Mouse (Mus musculus) kidney, embryonic 15.5 days (tissue): ENCODE results near the gene Tbl2. TPM values are rescaled to one million over a fixed set of nuclear protein-coding genes. Genes with fewer than 3 reads are reported as not detected.

Experiments used
- ATAC-seq: fragments of 200-750 bp; cut with Nextera tagmentation; replicated peaks from 2 replicates; pipeline ENCODE4 v1.8.0; 2017; ENCODE audit warnings: moderate TSS enrichment; ENCODE audit not compliant: low FRiP score
- H3K27ac ChIP-seq: fragments of 300-500 bp; sonication (generic); 2 replicates; pipeline ENCODE4 v1.5.1; 2015; ENCODE audit warnings: mild to moderate bottlenecking, inconsistent platforms
- H3K27me3 ChIP-seq: fragments of 300-500 bp; sonication (generic); 2 replicates; pipeline ENCODE4 v1.6.1; 2015; ENCODE audit warnings: inconsistent platforms
- H3K36me3 ChIP-seq: fragments of 300-500 bp; sonication (generic); 2 replicates; pipeline ENCODE4 v1.6.1; 2015; ENCODE audit warnings: inconsistent platforms
- H3K4me1 ChIP-seq: fragments of 300-500 bp; sonication (generic); 2 replicates; pipeline ENCODE4 v1.6.1; 2015; ENCODE audit warnings: inconsistent platforms
- H3K4me2 ChIP-seq: fragments of 300-500 bp; sonication (generic); 2 replicates; pipeline ENCODE4 v1.6.1; 2015; ENCODE audit warnings: moderate library complexity, mild to moderate bottlenecking, inconsistent platforms
- H3K4me3 ChIP-seq: fragments of 300-500 bp; sonication (generic); replicated peaks from 2 replicates; pipeline ENCODE4 v1.5.1; 2015; ENCODE audit warnings: mild to moderate bottlenecking, inconsistent platforms
- H3K9ac ChIP-seq: fragments of 300-500 bp; sonication (generic); 2 replicates; pipeline ENCODE4 v1.6.1; 2015; ENCODE audit warnings: mild to moderate bottlenecking, inconsistent platforms
- H3K9me3 ChIP-seq: fragments of 300-500 bp; sonication (generic); replicated peaks from 2 replicates; pipeline ENCODE4 v1.6.1; 2016; ENCODE audit warnings: inconsistent platforms
- WGBS: fragments of 180-500 bp; shearing (Covaris S2); methylation state at CpG from one replicate; pipeline ENCODE4 v1.1.7; 2015; ENCODE audit warnings: mixed read lengths; 5-methylcytosine and 5-hydroxymethylcytosine counted together
- polyA plus RNA-seq: library from polyadenylated mRNA; unstranded; fragments of >200 nt; fragmentation: Nextera tagmentation; extraction: Ambion mirVana; gene quantifications from 2 replicates; pipeline ENCODE4 v1.2.1, GENCODE M21; 2015

The Tbl2 gene
- polyA plus RNA-seq, 1 experiment from 2014 or later = 25.5 TPM

DNA sequence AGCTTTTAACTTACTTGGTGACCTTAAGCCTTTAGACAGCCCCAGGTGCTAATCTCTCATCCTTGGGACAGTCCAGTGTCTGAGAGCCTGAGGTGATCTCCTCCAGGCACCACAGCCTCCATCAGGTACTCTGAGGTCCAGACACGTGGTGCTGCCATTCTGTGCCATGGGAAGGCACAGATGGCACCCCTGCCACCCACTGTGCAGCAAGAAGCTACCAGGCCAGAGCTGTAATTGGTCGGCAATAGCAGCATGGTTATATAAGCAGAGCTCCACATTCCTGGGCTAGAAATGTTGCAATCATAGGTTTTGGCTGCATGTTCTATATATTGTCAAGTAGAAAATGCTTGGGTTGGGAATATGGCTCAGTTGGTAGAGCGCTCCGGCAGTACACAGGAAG is 29.5 kb downstream of the Tbl2 start:
- H3K9ac ChIP-seq = no peak overlapping the region
- H3K36me3 ChIP-seq = peaks cover 90% of the 10 kb centered on the region
- ATAC-seq = no peak
- no peak overlapping the region for H3K4me3 ChIP-seq
- no peaks in the 10 kb centered on the region for H3K9me3 ChIP-seq
- no peaks in the 10 kb centered on the region for H3K4me1 ChIP-seq
- H3K4me2 ChIP-seq = no peak overlapping the region
- no peak overlapping the region for H3K27ac ChIP-seq
- WGBS = 93% methylated on average over 4 of the region's 4 CpGs
- H3K27me3 ChIP-seq = no peaks in the 10 kb centered on the region

DNA sequence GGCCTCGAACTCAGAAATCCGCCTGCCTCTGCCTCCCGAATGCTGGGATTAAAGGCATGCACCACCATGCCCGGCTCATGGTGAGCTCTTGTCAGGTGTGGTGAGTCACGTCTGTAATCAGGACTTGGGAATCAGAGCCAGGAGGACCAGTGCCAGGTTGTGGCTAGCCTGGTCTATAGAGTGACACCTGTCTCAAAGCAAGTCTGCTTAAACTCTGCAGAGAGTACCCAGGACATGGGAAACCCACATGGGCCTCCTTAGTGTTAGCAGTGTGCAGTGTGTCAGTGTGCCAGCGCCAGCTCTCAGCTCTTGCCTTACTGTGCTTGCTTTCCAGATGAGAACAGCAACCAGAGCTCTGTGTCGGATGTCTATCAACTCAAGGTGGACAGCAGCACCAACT is 30.2 kb downstream of the Tbl2 start:
- Histone ChIP-seq H3K27ac (no peak overlapping the region), H3K9ac (no peak overlapping the region), H3K27me3 (no peaks in the 10 kb centered on the region), H3K9me3 (no peaks in the 10 kb centered on the region; the same call in 1 of the 2 replicates), H3K4me2 (no peak overlapping the region), H3K4me1 (no peaks in the 10 kb centered on the region), H3K36me3 (peaks cover 84% of the 10 kb centered on the region), H3K4me3 (no peak overlapping the region)
- ATAC-seq = no peak
- WGBS = 91% methylated on average over 7 of the region's 7 CpGs

DNA sequence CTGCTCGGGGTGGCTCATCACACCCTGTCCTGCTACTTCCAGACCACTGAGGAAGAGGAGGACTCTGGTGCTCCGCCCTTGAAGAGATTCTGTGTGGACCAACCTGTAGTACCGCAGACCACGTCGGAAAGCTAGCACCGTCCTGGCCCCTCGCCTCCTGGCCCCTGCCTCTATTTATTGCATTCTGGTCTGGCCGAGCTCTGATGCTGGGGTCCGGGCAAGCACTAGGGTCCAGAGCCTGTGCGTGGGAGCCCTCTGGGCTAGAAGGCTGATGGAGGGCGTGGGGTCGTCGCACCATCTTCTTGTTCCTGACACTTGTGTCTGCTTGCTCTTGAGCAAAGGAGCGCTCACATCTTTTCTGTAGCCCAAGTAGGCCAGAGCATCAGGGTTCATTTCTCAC is 31.3 kb downstream of the Tbl2 start:
- H3K4me3 ChIP-seq = no peak overlapping the region
- H3K9ac ChIP-seq = no peak overlapping the region
- ATAC-seq = no peak
- H3K4me2 ChIP-seq = no peak overlapping the region
- H3K27ac ChIP-seq = no peak overlapping the region
- H3K9me3 ChIP-seq = no peaks in the 10 kb centered on the region; the same call in 1 of the 2 replicates
- no peaks in the 10 kb centered on the region for H3K27me3 ChIP-seq
- 95% methylated on average over 14 of the region's 14 CpGs for WGBS
- peaks cover 75% of the 10 kb centered on the region for H3K36me3 ChIP-seq
- H3K4me1 ChIP-seq = 0 out of 2 replicates have a peak, but pooled peaks cover 2% of the 10 kb centered on the region

DNA sequence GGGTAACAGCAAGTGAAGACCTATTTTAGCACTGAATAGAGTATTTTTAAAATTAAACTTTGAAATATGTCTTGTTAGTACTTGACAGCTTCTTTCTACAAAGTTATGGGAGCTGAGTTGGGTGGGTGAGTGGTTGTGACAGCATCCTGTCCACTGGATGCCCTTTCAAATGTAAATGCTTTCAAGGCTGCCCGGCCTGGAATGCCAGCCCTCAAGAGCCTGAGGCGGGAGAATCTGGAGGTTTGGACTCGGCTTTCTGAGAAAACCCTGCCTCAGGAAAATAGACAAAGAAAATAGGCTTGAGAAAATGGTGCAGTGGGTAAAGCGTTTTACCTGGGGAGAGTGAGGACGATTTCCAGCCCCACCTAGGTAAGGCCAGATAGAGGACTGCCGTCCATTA is 32.3 kb downstream of the Tbl2 start:
- Histone ChIP-seq H3K4me1 (peaks cover 6% of the 10 kb centered on the region), H3K9ac (no peak overlapping the region), H3K27me3 (no peaks in the 10 kb centered on the region), H3K4me2 (no peak overlapping the region), H3K27ac (no peak overlapping the region), H3K9me3 (no peaks in the 10 kb centered on the region; the same call in 1 of the 2 replicates), H3K4me3 (no peak overlapping the region), H3K36me3 (peaks cover 65% of the 10 kb centered on the region)
- WGBS = 83% methylated on average over 6 of the region's 6 CpGs
- no peak for ATAC-seq

DNA sequence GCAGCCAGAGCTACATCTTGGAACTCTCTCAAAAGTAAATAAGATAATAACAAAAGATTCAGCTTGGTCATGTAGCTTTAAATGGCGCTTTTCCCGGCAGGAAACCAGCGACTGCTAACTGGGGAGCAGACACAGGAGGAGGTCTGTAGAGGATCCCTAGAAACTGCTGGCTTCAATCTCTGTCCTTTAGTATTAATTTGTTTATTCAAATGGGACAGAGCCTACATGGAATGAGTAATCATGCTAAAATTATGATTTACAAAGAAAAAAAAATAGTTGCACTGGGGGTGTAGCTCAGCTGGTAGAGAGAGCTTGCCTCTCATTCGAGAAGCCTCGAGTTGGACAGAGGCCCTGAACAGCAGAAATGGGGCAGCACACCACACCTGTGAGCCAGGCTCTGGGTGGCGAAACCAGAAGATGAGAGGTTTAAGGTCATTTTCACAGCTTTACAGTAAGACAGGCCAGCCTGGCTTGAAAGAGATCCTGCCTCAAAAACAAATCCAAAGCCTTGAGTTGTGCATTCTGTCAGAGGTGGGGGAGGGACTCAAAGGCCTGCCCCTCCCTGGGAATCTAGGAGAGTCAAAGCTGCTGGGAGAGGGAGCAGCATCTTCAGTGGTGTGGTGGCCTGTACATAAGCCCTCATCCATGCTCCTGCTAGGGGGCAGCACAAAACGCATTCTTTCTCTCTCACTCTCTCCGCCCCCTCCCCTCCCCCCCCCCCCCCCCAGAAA is 33.8 kb downstream of the Tbl2 start:
- Histone ChIP-seq H3K27ac (peak overlapping the region; percentile 56), H3K9me3 (no peaks in the 10 kb centered on the region; the same call in 1 of the 2 replicates), H3K9ac (no peak overlapping the region), H3K36me3 (peaks cover 50% of the 10 kb centered on the region), H3K4me3 (no peak overlapping the region), H3K4me2 (no peak overlapping the region), H3K4me1 (peaks cover 6% of the 10 kb centered on the region), H3K27me3 (no peaks in the 10 kb centered on the region)
- WGBS = 67% methylated on average over 8 of the region's 8 CpGs
- no peak for ATAC-seq

DNA sequence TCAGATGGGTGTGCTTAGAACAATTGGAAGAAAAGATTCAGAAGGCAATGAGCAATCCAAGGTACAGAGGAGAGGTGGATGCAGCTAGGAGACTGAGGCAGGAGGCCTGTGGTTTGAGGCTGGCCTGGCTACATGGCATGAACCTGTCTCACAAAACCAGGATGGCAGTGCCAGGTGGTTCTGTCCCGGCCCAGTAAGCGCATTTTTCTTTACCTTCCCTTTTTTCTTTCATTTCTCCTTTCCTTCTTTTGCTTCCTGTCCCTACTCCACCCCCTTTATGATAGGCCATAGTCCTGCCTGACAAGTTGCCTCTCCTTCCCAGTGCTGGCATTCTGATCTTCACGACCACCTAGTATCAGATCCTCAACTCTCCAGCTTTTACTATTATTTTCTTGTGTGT is 35.6 kb downstream of the Tbl2 start:
- Histone ChIP-seq H3K4me1 (peaks cover 21% of the 10 kb centered on the region), H3K9ac (no peak overlapping the region), H3K27me3 (no peaks in the 10 kb centered on the region), H3K27ac (no peak overlapping the region), H3K36me3 (peaks cover 40% of the 10 kb centered on the region), H3K9me3 (no peaks in the 10 kb centered on the region; the same call in 1 of the 2 replicates), H3K4me3 (no peak overlapping the region), H3K4me2 (no peak overlapping the region)
- WGBS = 95% methylated on average over 3 of the region's 3 CpGs
- no peak for ATAC-seq

DNA sequence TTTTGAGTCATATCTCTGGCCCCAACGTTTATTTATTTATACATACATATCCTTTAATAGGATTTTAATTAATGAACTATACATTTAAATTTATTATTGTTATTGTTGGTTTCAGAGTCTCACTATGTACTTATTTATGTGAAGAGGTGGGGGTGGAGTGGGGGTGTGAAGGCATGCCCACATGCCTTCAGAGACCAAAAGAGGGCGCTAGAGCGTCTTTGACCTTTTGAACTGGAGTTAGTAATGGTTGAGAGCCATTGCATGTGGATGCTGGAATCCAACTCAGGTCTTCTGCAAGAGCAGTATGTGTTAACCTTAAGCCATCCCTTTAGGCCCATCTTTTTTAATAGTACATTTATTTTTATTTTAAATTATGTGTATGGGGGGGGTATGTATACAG is 36.1 kb downstream of the Tbl2 start:
- Histone ChIP-seq H3K27ac (0 out of 2 replicates have a peak overlapping the region, but pooled peaks have one; percentile 98), H3K9me3 (no peaks in the 10 kb centered on the region; the same call in 1 of the 2 replicates), H3K4me1 (peaks cover 23% of the 10 kb centered on the region), H3K9ac (no peak overlapping the region), H3K4me3 (no peak overlapping the region), H3K36me3 (peaks cover 39% of the 10 kb centered on the region), H3K27me3 (no peaks in the 10 kb centered on the region), H3K4me2 (no peak overlapping the region)
- WGBS = 40% methylated on average over 3 of the region's 3 CpGs
- ATAC-seq = no peak

DNA sequence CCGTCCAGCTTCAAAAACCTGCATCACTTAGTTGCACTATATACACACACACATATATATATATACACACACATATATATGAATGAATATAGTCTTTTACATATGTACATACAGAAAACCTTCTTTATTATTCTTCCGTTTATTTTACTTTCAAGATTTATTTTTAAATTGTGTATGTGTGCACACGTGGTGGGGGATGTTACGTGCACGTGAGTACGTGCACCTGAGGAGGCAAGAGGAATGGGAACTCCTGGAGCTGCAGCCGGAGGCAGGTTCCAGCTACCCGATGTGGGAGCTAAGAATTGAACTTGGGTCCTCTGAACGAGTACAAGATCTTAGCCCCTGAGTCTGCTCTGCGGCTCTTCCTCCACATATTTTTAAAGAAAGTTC is 36.8 kb downstream of the Tbl2 start:
- Histone ChIP-seq H3K4me1 (peaks cover 23% of the 10 kb centered on the region), H3K27me3 (no peaks in the 10 kb centered on the region), H3K27ac (peak overlapping the region; percentile 98), H3K4me3 (peak overlapping the region; percentile 100), H3K4me2 (peak overlapping the region; percentile 71), H3K36me3 (peaks cover 37% of the 10 kb centered on the region), H3K9ac (peak overlapping the region; percentile 98), H3K9me3 (no peaks in the 10 kb centered on the region; the same call in 1 of the 2 replicates)
- 24% methylated on average over 10 of the region's 10 CpGs for WGBS
- ATAC-seq = peak; percentile 1; the same call in 1 of the 2 replicates

DNA sequence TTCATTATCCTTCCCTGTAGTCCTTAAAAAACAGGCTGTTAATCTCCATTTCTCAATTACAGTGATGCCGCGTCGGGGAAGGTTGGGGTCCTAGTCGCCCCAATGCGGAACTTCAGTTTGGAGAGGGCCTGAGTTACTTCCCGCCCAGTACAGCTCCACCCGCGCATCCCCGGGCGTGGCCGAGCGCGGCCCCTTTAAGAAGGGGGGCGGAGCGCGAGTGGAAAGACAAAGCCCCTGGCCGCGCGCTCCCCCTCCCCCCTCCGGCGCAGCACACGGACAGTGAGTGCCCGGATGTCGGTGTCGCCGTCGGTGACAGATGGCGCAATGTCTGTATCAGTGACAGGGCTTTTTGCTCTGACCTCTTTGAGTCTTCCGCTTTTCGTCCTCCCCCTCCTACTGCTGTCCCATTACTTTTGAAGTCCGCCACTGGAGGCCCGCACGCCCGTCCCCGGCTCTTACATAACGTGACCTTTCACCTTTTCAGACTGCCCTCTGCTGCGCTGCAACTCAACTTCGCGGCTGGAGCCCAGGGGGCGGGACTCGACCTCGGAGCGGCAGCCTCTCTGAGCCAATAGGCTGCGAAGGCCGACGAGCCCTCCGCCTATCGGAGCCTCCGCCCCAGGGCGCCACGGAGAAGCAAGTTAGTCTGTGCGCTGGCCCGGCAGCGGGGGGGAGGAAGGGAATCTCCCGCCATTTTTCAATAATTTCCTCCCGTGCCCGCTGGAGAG is 37.3 kb downstream of the Tbl2 start, which contains the start of gene Baz1b:
Baz1b (plus strand) TSS at position 644 of the 728 bp plus-strand sequence.
- peak within 1 kb of the TSS; percentile 98 for H3K27ac ChIP-seq
- H3K9ac ChIP-seq = peak within 1 kb of the TSS; percentile 98

DNA sequence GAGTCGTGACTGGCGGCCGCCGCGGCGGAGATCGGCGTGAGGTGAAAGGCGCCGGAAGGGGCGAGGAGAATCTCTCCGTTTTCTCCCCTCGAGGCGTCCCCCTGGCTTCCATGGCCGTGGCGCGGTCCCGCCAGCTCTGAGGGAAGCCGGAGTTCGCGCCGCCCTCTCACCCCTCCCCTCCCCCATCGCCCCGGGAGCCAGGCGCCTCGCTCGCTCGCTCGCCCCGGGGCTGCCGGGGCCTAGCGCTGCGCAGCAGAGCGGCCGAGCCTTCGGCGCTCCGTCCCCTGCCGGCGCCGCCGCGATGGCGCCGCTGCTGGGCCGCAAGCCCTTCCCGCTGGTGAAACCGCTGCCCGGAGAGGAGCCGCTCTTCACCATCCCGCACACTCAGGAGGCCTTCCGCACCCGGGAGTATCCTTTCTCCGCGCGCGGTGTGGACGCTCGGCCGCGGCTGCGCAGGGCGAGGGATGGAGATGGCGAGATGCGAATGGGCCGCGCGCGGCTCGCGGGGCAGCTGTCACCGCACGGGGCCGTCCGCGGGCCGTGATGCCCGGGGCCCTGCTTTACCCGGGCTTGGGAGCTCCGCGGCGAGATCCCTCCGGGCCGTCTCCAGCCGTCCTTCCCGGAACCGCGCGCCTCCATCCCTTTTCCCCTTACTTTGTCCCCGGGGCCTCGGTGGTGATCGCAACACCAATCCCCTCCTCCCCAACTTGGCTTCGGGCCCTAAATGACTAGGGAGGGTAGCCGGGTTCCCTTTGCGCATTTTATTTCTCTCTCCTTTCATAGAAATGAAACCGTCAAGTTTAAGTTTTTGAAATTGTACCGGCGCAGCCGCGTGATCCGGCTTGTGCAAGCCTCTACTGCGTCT is 38.1 kb downstream of the Tbl2 start:
- peak overlapping the region; percentile 71 for H3K4me2 ChIP-seq
- H3K27me3 ChIP-seq = no peaks in the 10 kb centered on the region
- WGBS = under 1% methylated on average over 92 of the region's 102 CpGs
- peak overlapping the region; percentile 100 for H3K4me3 ChIP-seq
- ATAC-seq = peak; percentile 73
- peak overlapping the region; percentile 98 for H3K9ac ChIP-seq
- H3K27ac ChIP-seq = peak overlapping the region; percentile 98
- no peaks in the 10 kb centered on the region; the same call in 1 of the 2 replicates for H3K9me3 ChIP-seq
- peaks cover 34% of the 10 kb centered on the region for H3K36me3 ChIP-seq
- peaks cover 26% of the 10 kb centered on the region for H3K4me1 ChIP-seq

More for the DNA sequence above, 37.3 kb downstream of the Tbl2 start, which contains the start of gene Baz1b:
- Histone ChIP-seq H3K4me2 (peak within 1 kb of the TSS; percentile 71), H3K4me3 (peak within 1 kb of the TSS; percentile 100), H3K4me1 (peaks cover 23% of the 10 kb centered on the region), H3K9me3 (no peaks in the 10 kb centered on the region; the same call in 1 of the 2 replicates), H3K36me3 (peaks cover 35% of the 10 kb centered on the region), H3K27me3 (no peaks in the 10 kb centered on the region)
- WGBS = under 1% methylated on average over 57 of the region's 57 CpGs
- ATAC-seq = peak; percentile 98

DNA sequence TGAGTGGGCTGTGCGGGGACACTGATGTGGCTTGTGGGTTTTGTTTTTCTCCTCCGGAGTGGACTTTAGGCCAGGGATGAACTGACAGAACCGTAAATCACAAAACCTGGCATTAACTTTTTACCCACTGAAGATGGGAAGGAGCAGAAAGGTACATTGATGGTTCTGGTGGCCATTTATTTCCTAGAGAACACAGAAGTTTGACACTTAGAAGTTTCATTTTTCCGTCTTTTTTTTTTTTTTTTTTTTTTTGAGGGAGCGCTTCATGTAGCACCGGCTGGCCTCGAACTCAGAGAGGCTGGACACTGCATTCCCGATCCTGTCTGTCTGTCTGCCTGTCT is 38.7 kb downstream of the Tbl2 start:
- peak overlapping the region; percentile 71 for H3K4me2 ChIP-seq
- peaks cover 32% of the 10 kb centered on the region for H3K36me3 ChIP-seq
- peaks cover 32% of the 10 kb centered on the region for H3K4me1 ChIP-seq
- no peaks in the 10 kb centered on the region; the same call in 1 of the 2 replicates for H3K9me3 ChIP-seq
- peak overlapping the region; percentile 100 for H3K4me3 ChIP-seq
- peak overlapping the region; percentile 98 for H3K9ac ChIP-seq
- ATAC-seq = no peak
- peak overlapping the region; percentile 98 for H3K27ac ChIP-seq
- no peaks in the 10 kb centered on the region for H3K27me3 ChIP-seq
- WGBS = under 1% methylated on average over 8 of the region's 8 CpGs
